Mouse (Mus musculus) adrenal gland, adult 2 months (tissue): ENCODE data around the gene Zfp579. TPM values are rescaled to one million over a fixed set of nuclear protein-coding genes. Genes with fewer than 3 reads are reported as not detected.
A peak's percentile ranks its signal among the peaks of the same experiment; 100 is the strongest.
"Not testable (repeated sequence)": the region's sequence is repeated elsewhere in the genome, so short reads cannot be mapped to it uniquely, and the experiment has no call there.

Source experiments
- DNase-seq: peaks from one replicate; pipeline ENCODE4 v3.0.0; 2021
- long read RNA-seq: library from polyadenylated mRNA; stranded (forward); transcript quantifications from one replicate; pipeline ENCODE4 v2.0.0, GENCODE M21; 2021
- polyA plus RNA-seq: library from polyadenylated mRNA; depleted of rRNA; stranded (reverse); fragments of >200 nt; gene quantifications from 2 replicates; pipeline ENCODE4 v1.2.3, GENCODE M21; 2012; rRNA removed
- total RNA-seq, 2 experiments: library from RNA; stranded (reverse); gene quantifications; 2 replicates each; pipeline ENCODE4 v1.2.3; 2021

The Zfp579 gene
- 10 to 100 TPM; 18.2 to 21.5 TPM for total RNA-seq
- 74.5 and 94.4 TPM in 2 replicates for polyA plus RNA-seq
- long read RNA-seq, partial matches to known transcripts, result 0 of 6 reads
- long read RNA-seq, other reads (novel, unspliced or antisense), result 0 of 6 reads

DNA sequence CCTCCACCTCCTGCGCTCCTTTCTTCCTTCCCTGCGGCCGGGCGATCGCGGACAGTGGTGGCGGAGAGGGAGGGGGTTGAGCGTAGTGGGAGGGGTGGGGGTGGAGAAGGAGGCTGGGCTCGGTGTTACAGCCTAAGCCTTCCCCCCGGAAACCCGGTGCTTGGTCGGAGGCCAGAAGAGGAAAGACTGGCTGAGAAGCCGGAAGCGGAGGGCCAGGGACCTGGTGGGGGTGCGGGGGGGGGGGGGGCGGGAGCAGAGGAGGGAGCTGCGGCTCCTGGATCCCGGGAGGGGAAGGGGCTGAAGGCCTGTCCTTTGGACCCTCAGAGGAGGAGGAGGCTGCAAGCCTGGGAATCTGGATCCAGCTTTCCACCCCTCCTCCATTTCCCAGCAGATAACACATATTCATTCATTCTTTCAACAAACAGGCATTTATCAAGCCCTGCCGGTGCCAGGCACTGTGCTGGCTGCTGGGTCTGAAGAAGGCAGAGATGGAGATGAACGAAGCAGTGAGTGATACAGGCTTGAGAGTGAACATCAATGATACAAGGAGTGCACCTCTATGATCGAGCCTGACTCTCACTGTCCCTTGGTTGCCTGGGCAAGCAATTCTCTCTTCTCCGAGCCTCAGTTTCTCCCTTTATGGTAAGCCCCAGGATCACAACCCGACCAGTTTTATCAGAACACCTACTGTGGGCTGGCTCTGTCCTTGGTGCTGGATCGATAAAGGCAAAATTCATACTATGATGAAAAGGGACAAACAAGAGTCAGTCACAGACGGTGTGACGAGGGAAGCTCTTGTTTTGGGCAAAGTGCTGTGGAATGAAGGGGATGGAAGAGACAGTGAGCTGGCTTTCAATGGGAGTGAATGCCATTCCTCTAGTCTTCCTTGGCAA lies at the start of gene Zfp579:
Gene Zfp579, minus strand, starts transcription at position 156 of the 893 bp plus-strand sequence.
- DNase-seq, result peak; percentile 96

GRCm38 (mm10) chr7:5044981-5045380 lies 49.0 kb upstream of the Zfp579 start:
- DNase-seq, result no peak

- no peak for DNase-seq
Measured at GRCm38 (mm10) chr7:5038940-5039339, 43.0 kb upstream of the Zfp579 start.

DNA sequence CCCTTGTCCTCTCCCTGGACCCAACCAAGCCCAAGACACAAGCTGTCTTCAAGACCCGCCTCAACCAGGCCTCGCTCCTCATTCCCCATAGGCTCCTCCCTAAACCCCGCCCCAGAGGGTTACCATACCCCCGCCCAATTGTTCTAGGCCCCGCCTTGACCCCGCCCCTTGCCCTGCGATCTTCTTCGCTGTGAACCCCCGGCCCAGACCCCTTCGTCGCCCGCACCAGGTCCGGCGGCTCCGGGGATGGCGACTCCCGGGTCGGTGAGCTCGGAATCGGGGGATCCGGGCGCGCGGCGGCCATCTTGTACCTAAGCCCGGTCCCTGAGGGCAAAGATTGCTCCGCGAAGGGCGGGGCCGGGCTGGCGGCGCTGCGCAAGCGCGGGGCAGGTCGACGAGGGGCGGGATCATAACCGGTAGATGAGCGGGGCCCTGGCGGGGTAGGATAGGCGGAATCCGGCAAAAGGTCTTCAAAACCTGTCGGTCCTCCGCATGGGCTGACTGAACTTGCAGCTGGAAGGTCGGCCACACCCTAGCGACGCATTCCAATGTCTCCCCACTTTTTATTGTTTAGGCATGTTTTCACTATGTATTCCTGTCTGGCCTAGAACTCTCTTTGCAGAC lies 42.3 kb upstream of the Zfp579 start, which contains the start of gene Zfp784:
Gene Zfp784, minus strand, starts transcription at position 338 of the 624 bp plus-strand sequence.
- DNase-seq, result peak; percentile 96

- no peak for DNase-seq
Measured at GRCm38 (mm10) chr7:5037467-5037866, 41.5 kb upstream of the Zfp579 start.

DNA sequence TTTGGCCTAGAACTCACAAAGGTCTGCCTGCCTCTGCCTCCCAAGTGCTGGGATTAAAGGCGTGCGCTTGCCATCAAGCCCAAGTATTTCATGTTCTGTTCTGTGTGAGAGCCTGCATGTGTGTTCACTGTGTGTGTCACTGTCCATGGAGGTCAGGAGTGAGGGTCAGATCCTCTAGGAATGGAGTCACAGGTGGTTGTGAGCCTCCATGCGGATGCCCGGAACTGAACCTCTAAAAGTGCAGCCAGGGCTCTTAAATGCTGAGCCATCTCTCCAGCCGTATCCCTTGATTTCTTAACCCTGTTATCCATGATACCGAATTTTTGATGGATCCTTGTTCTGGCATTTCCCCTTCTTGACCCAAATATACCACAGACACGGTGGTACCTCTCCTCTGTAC lies 41.1 kb upstream of the Zfp579 start:
- no peak for DNase-seq

- DNase-seq, result no peak
Measured at GRCm38 (mm10) chr7:5036136-5036535, 40.2 kb upstream of the Zfp579 start.

- no peak for DNase-seq
Measured at GRCm38 (mm10) chr7:5035628-5036027, 39.7 kb upstream of the Zfp579 start.

DNA sequence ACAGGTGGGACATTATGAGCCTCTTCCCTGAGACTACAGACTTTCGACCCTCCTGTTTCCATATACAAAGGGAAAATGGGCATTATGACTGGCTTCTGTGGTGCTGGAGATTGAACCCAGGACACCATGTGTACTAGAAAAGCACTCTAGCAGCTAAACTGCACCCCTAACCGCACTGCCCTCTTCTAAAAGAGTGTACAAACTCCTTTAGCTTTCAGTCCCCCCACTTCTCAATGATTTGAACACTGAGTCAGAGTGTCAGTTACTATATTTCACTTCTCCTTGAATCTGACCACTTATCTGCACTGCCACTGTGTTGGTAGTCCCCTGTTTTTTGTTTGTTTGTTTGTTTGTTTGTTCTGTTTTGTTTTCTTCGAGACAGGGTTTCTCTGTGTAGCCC lies 37.9 kb upstream of the Zfp579 start, which contains the start of gene 4632433K11Rik:
Gene 4632433K11Rik, plus strand, starts transcription at position 301 of the 400 bp plus-strand sequence.
- no peak for DNase-seq

DNA sequence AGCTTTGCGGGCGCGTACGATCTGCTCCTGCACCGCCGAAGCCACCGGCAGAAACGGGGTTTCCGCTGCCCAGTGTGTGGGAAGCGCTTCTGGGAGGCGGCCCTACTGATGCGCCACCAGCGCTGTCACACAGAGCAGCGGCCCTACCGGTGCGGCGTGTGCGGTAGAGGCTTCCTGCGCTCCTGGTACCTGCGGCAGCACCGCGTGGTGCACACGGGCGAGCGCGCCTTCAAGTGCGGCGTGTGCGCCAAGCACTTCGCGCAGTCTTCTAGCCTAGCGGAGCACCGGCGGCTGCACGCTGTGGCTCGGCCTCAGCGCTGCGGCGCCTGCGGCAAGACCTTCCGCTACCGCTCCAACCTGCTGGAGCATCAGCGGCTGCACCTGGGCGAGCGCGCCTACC lies 35.5 kb upstream of the Zfp579 start:
- no peak for DNase-seq

DNA sequence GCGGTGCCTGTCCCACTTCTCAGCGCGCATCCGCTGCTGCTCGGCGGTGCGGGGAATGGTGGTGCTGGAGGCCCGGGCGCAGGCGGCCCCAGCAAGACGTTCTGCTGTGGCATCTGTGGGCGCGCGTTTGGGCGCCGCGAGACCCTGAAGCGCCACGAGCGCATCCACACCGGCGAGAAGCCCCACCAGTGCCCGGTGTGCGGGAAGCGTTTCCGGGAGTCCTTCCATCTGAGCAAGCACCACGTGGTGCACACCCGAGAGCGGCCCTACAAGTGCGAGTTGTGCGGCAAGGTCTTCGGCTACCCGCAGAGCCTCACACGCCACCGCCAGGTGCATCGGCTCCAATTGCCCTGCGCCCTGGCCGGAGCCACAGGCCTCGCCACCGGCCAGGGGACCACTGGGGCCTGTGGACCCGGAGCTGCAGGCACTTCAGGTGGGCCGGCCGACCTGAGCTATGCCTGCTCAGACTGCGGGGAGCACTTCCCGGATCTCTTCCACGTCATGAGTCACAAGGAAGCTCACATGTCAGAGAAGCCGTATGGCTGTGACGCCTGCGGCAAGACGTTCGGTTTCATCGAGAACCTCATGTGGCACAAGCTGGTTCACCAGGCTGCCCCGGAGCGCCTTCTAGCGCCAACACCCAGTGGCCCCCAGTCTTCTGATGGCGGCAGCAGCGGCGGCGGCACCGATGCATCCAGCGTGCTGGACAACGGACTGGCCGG lies 34.8 kb upstream of the Zfp579 start:
- no peak for DNase-seq

DNA sequence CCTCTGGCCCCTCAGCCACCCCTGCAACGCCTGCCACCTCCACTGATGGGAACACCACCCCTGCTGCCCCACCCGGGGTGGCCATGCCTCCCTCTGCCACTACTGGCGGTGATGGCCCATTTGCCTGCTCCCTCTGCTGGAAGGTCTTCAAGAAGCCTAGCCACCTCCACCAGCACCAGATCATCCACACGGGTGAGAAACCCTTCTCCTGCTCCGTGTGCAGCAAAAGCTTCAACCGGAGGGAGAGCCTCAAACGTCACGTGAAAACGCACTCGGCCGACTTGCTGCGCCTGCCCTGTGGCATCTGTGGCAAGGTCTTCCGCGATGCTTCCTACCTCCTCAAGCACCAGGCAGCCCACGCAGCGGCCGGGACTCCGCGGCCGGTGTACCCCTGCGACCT lies 34.0 kb upstream of the Zfp579 start:
- DNase-seq, result no peak

DNA sequence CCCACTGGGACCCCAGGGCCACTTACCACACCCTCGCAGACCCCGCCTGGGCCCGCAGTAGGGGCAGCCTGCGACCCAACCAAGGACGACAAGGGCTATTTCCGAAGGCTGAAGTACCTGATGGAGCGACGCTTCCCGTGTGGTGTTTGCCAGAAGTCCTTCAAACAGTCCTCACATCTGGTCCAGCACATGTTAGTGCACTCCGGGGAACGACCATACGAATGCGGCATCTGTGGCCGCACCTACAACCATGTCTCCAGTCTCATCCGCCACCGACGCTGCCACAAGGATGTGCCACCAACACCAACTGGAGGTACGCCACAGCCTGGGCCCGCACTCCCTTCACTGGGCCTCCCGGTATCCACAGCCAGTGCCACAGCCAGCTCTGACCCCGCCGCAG lies 33.6 kb upstream of the Zfp579 start:
- DNase-seq, result no peak

GRCm38 (mm10) chr7:5021197-5021596 lies 25.2 kb upstream of the Zfp579 start:
- no peak for DNase-seq

DNA sequence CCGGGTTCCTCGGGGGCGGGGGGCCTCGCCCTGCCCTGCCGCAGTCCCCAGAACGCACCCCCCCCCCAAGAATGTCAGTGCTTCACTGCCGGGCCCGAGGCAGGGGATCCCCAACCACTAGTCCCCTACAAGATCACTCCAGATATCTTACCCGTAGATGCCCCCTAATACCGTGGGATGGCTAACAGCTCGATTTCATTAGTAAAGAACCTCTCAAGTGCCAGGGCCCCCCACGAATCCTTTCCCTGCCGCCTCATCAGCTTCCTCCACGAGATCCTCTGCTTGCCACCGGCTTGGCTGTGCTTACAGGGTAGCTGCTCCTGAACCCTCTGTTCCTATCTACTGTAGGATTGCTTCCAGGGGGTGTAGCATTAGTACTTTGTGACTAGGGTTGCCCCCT lies 24.7 kb upstream of the Zfp579 start:
- DNase-seq, result no peak

DNA sequence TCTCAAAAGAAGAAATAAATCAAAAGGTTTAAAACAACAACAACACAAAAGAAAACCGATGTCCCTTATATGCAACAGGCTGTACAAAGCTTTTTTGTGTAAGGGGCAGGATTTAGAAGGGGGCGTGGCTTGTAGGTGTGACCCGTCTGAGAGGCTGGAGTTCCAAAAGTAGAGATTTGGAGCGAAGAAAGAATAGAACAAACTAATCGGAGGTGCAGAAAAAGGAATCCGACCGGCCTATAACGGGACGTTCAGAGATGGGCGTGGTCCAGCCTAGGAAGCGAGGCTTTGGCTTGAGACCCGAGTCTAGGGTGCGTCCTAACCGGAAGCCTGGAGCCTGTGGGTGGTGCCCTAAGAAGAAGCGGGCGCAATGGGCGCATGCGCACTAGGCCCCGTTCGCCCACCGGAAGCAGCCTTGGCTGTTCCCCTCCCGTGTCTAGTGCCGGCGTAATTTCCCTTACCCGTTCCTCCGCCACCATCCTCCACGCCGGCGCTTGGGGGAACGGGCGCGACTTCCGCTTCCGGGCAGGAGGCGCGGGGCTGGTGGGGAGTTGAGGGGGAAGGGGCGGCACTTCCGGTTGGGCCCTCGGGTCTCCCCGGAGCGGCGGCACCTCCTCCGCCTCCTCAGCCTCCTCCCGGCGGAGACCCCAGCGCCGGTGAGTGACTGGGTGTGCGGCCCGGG lies 24.2 kb upstream of the Zfp579 start, which contains the start of the genes Zfp865 and Ccdc106:
Gene Zfp865, plus strand, starts transcription at position 377 of the 682 bp plus-strand sequence.
Gene Ccdc106, plus strand, starts transcription at position 554 of the 682 bp plus-strand sequence.
- peak; percentile 100 for DNase-seq

DNA sequence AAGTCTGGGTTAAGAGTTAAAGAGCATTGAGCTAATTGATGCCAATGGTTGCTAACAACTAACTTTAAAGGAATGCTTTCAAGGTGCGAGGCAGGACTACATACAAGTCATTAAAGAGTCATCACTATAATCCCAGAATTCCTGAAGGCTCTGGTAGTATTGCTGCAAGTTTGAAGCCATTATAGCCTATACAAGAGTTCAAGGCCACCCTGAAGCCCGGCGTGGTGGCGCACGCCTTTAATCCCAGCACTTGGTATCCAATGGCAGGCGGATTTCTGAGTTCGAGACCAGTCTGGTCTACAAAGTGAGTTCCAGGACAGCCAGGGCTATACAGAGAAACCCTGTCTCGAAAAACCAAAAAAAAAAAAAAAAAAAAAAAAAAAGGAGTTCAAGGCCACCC lies 23.6 kb upstream of the Zfp579 start:
- not testable (repeated sequence) for DNase-seq

DNA sequence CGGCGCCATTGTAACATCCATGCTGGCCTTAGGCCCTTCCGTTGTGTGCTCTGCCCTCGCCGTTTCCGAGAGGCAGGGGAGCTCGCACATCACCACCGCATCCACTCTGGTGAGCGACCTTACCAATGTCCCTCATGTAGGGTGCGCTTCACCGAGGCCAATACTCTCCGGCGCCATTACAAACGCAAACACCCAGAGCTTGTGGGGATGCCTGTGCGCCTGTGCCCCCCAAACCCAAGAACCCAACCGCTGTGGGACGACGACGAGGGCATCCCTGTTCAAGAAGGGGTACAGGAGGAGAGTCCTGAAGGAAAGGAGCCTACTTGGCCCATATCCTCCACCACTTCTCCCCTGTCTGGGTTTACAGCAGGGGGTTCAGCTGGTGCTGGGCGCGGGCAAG lies 22.0 kb upstream of the Zfp579 start:
- no peak for DNase-seq

DNA sequence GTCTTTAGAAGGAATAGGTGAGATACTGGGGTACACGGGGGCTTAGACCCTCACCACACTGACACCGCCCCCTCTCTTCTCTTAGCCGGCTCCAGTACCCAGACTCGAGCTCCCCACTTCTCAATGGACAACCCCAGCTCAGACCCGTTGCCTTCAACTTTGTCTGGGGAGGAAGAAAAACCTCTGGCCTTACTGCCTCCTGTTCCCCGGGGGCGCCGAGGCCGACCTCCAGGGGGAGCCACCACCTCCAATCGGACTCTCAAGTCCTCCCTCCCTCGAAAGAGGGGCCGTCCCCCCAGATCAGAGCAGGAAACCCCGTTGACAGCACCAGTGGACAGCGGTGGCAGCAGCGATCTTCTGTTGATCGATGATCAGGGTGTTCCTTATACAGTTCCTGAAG lies 21.4 kb upstream of the Zfp579 start:
- DNase-seq, result no peak

DNA sequence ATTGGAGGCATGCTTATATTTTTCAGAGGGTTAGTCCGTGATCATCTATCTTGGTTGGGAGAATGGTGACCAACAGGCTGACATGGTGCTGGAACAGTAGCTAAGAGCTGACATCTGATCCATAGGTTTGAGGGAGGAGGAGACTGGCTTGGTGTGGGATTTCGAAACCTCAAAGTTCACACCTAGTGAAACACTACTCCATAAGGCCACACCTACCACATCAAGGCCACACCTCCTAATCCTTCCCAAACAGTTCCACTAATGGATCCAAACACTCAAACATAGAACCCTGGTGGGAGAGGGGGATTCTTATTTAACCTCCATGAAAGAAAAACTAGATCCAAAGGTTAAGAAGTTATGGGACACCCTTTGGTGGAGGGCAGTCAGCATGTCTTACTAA lies 21.0 kb upstream of the Zfp579 start:
- DNase-seq, result no peak

- DNase-seq, result no peak
Measured at GRCm38 (mm10) chr7:5016057-5016456, 20.1 kb upstream of the Zfp579 start.
